Mouse (Mus musculus): ENCODE measurements around the gene H2afy. TPM values are rescaled to one million over a fixed set of nuclear protein-coding genes. Genes with fewer than 3 reads are reported as not detected.

H2afy gene
- polyA plus RNA-seq, 1 experiment, result 146 TPM

GRCm38 (mm10) chr13:56145523-56145922 is 9.4 kb upstream of the H2afy start:
- DNase-seq (ENCODE audit: low spot score), result no peak

- DNase-seq (ENCODE audit: low spot score), result no peak
Measured at GRCm38 (mm10) chr13:56144021-56144420, 7.9 kb upstream of the H2afy start.

DNA sequence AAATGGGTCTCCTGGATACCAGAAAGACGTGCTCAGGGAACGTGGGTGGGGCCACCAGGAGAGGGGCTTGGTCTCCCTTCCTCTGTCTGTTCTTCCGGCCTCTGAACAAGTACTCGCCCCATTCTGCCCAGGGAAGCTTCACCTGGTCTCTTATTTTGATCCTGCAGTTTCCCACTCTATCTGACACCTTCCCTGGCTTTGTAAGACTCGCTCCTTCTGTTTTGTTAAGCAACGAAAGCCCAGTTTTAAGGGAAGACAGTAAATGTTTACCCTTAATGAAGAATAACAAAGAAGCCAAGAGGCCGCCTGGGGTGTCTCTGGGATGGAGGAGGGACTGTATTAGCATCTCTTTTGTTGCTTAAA is 7.0 kb upstream of the H2afy start:
- no peak for DNase-seq (ENCODE audit: low spot score)

- no peak for DNase-seq (ENCODE audit: low spot score)
Measured at GRCm38 (mm10) chr13:56142382-56143150, 6.4 kb upstream of the H2afy start.

GRCm38 (mm10) chr13:56139167-56139751 is 3.1 kb upstream of the H2afy start:
- DNase-seq (ENCODE audit: low spot score), result no peak

GRCm38 (mm10) chr13:56135231-56136052 is 719 bp downstream of the H2afy start:
- peak; percentile 90 for DNase-seq (ENCODE audit: low spot score)

- DNase-seq (ENCODE audit: low spot score), result peak; percentile 53
Measured at GRCm38 (mm10) chr13:56134631-56135181, 1.5 kb downstream of the H2afy start.

GRCm38 (mm10) chr13:56134031-56134430 is 2.1 kb downstream of the H2afy start:
- DNase-seq (ENCODE audit: low spot score), result no peak

GRCm38 (mm10) chr13:56132941-56133340 is 3.2 kb downstream of the H2afy start:
- no peak for DNase-seq (ENCODE audit: low spot score)

DNA sequence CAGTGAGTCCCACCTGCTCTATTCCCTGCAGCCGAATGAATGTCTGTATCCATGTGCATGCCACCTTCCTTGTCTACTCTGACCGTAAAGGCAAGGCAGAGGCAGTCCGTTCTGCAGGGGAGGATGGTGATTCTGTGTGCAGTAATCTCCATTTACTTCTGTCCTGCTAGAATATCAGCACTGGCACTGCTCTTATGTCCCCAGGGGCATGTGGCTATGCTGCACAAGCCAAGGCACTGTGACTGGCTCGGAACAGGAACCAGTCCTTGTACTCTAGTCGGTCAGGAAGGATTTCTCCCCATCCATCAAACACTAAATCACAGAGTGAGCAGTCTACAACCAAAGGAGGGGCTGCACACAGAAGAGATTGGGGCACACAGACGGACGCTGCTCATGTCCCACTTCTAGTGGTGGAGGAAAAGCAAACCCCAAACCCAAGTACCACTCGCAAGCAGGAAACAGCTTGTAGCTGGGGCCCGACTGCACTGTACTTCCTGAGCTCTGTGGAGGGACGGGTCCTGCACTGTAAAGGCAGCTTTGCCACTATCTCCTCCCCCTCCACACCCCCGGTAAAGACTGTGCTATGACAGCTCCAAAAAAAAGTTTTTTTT is 3.7 kb downstream of the H2afy start:
- DNase-seq (ENCODE audit: low spot score), result no peak

DNA sequence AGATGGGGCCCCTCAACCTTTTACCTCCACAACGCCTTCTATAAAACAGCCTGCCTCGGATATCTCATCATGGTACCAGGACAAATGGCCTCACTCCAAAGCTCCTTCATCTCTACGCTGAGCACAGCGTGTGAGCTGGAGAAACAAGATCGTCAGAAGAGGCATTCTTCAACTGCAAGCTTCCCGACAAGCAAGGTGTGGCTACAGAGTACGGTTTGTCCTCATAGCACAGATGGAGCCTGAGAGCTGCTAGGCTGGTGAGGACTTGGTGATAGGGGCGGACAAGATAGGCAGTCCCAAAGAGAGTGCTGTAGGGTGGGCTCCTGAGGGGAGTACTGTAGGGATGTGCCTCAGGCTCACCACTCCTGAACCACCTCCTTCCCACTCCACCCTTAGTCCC is 5.6 kb downstream of the H2afy start:
- DNase-seq (ENCODE audit: low spot score), result no peak

DNA sequence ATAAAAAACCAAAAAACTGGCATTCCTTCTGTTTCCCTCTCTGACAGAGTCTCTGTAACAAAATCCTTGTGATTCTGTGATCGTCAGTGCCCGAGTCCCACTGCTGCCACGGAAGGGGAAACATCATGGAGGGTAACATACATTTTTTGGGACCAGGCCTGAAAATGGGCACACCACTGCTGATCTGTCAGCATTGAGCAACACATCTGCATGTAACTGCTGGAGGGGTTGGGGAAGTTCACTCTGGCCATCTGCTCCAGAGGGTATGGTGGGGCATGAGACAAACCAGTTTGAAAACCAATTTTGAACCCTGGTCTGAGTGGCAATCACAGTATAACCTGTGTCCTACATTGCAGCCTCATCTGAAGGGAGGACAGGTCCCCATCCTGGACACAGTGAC is 6.6 kb downstream of the H2afy start:
- no peak for DNase-seq (ENCODE audit: low spot score)

- no peak for DNase-seq (ENCODE audit: low spot score)
Measured at GRCm38 (mm10) chr13:56129014-56129413, 7.1 kb downstream of the H2afy start.

GRCm38 (mm10) chr13:56125632-56126031 is 10.5 kb downstream of the H2afy start:
- DNase-seq (ENCODE audit: low spot score), result peak; percentile 11

DNA sequence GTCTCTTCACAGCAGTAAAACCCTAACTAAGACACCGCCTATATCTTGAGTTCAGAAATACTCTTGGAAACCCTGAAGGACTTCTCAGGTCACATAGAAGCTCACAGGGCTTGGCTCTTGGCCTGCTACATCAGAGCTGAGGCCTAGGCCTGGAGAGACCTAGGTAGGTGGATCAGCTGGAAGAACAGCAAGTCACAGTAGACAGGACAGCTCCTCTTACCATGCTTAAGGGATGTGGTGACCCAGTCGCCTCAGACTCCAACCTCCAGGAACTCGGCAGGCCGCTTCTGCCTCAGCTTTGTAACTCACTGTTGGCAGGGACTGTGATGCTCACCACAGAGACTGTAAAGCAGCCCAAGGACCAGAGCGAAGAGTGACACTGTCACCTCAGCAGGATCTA is 13.1 kb downstream of the H2afy start:
- no peak for DNase-seq (ENCODE audit: low spot score)

GRCm38 (mm10) chr13:56117991-56118765 is 18.0 kb downstream of the H2afy start:
- peak; percentile 23 for DNase-seq (ENCODE audit: low spot score)

DNA sequence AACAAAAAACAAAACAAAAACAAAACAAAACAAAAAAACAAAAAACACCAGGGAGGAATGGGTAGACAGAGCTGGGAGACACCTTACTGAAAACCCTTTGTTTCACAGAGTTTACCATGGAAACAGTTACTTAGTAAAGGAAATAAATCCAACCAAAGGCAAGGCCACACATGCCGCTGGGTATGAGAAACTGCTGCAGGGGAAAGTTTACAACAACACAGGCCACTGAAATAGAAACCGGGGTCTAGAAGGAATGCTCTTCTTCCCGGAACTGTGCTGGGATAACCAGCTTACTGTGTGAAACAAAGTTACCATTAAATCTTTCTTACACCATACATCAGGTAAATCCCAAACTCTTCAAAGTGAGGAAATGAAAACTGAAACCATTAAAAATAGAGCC is 20.3 kb downstream of the H2afy start:
- DNase-seq (ENCODE audit: low spot score), result no peak

DNA sequence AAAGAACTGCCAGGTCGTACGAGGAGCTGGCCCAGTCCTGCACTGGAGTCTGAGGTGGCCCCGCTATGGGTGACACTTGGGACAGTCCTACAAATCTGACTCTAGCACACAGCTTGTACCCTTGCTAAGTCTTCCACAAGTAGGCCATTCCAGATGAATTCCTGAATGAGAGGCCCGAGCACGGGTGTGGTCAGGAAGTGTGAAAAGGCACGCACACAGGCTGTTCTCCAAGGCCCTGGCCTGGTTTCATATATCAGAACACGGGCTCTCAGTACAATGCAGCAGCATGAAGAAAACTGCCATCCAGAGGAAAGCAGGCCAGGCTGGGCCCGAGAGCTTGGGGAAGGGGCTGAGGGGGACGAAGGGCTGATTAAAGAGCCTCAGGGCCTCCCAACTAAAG is 20.8 kb downstream of the H2afy start:
- peak; percentile 23 for DNase-seq (ENCODE audit: low spot score)

DNA sequence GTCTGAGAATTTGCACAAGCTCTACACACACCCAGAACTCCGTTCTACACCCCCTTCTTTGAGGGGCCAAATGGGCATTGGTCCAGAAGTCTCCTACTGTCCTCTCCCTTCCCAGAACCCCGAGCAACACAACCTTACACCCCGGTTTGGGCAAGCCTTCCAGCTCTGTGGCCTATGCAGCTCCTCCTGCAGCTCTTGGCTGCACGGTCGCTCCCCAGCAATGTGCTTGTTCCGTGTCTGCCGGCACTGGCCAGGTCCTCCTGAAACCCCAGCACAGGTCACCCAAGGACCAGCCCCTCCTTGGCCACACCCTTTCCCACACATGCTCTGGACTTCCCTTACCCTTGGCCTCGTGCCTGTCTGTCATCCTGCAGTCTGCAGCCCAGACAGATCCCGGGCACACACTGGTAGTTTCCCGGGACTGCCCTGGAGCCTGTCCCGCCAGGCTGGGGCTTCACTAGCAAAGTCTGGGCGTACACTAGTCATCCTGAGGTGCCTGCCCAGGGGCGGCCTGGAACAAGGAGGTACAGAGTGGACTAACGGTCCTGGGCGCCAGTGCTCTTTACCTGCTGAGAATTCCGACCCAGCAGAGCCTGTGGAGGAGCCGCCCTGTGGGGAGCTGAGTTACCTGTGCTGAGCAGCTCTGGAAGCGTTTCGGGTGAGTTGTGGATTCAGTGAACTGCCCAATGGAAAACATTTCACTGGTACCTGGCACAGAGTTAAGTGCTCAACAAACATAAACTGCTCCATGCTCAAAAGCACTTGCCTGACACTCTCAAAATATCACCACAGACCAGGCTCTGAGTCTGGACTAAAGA is 22.5 kb downstream of the H2afy start:
- peak; percentile 47 for DNase-seq (ENCODE audit: low spot score)

GRCm38 (mm10) chr13:56112980-56113379 is 23.2 kb downstream of the H2afy start:
- no peak for DNase-seq (ENCODE audit: low spot score)
